Mouse (Mus musculus) liver, embryonic 14.5 days (tissue): ENCODE measurements at regions not wholly inside any gene's neighbourhood (a gene's known extent, or its start where the extent isn't known, plus 50 kb on each side); places are given as distances from the start of the nearest gene placed in this dataset.

Experiments used
- ATAC-seq: fragments of 200-750 bp; cut with Nextera tagmentation; 2 replicates; pipeline ENCODE4 v1.8.0; 2017; ENCODE audit warnings: moderate number of reproducible peaks, mild to moderate bottlenecking, moderate library complexity; ENCODE audit not compliant: insufficient read depth
- DNase-seq, 3 experiments: peaks; one replicate each; pipeline ENCODE4 v3.0.0-alpha.2; 2012 to 2013; ENCODE audit warnings: low read depth in 3 of 3, low spot score in 3 of 3
- H3K27ac ChIP-seq: fragments of 300-500 bp; sonication (generic); 2 replicates; pipeline ENCODE4 v1.5.1; 2014; ENCODE audit warnings: moderate library complexity, mild to moderate bottlenecking, control low read depth, inconsistent platforms
- H3K27me3 ChIP-seq: fragments of 300-500 bp; sonication (generic); 2 replicates; pipeline ENCODE4 v1.6.1; 2014; ENCODE audit warnings: mild to moderate bottlenecking, low read length, moderate library complexity; ENCODE audit not compliant: control insufficient read depth, insufficient read depth
- H3K36me3 ChIP-seq: fragments of 300-500 bp; sonication (generic); replicated peaks from 2 replicates; pipeline ENCODE4 v1.6.1; 2014; ENCODE audit warnings: low read depth; ENCODE audit not compliant: control insufficient read depth, insufficient read depth
- H3K4me1 ChIP-seq, 2 experiments: fragments of 200-500 bp in 1 of 2; fragments of 300-500 bp in 1 of 2; sonication (generic) in 1 of 2; replicated peaks; 2 replicates each; pipeline ENCODE4 v1.6.1; 2012 to 2014; ENCODE audit warnings: antibody characterized with exemption in 1 of 2, inconsistent platforms in 1 of 2, low read length in 1 of 2; ENCODE audit not compliant: control insufficient read depth in 2 of 2, insufficient read depth in 2 of 2
- H3K4me2 ChIP-seq: fragments of 300-500 bp; sonication (generic); 2 replicates; pipeline ENCODE4 v1.6.1; 2014; ENCODE audit warnings: low read depth, mild to moderate bottlenecking, control low read depth, moderate library complexity
- H3K4me3 ChIP-seq, 2 experiments: fragments of 200-500 bp in 1 of 2; fragments of 300-500 bp in 1 of 2; sonication (generic) in 1 of 2; 2 replicates each; pipeline ENCODE4 v1.5.1; 2012 to 2014; ENCODE audit warnings: low read depth in 2 of 2, low read length in 2 of 2, mild to moderate bottlenecking in 2 of 2, control low read depth in 1 of 2, inconsistent platforms in 1 of 2, moderate library complexity in 1 of 2; ENCODE audit not compliant: insufficient read depth in 1 of 2
- H3K9ac ChIP-seq: fragments of 300-500 bp; sonication (generic); replicated peaks from 2 replicates; pipeline ENCODE4 v1.6.1; 2014; ENCODE audit warnings: mild to moderate bottlenecking, control low read depth, moderate library complexity
- H3K9me3 ChIP-seq: fragments of 300-500 bp; sonication (generic); 2 replicates; pipeline ENCODE4 v1.6.1; 2016; ENCODE audit warnings: low read length, mixed read lengths; ENCODE audit not compliant: control insufficient read depth
- CTCF ChIP-seq: IDR thresholded peaks from 2 replicates; pipeline ENCODE4 v1.5.1; 2016; ENCODE audit warnings: antibody characterized with exemption, low read depth, control low read depth
- EP300 ChIP-seq: IDR thresholded peaks from 2 replicates; pipeline ENCODE4 v1.6.1; 2016; ENCODE audit warnings: antibody characterized with exemption, low read depth
- WGBS: fragments of 180-500 bp; shearing (Covaris S2); extraction: QIAGEN DNeasy Blood & Tissue Kit; methylation state at CpG from one replicate; pipeline ENCODE4 v1.1.7; 2014; ENCODE audit not compliant: insufficient replicate concordance; 5-methylcytosine and 5-hydroxymethylcytosine counted together

- TF ChIP-seq CTCF (no peak), EP300 (no peak)
- no peak for ATAC-seq
- H3K27me3 ChIP-seq = no peaks in the 10 kb centered on the region
- H3K4me3 ChIP-seq = no peak overlapping the region
- no peaks in the 10 kb centered on the region for H3K9me3 ChIP-seq
- no peaks in the 10 kb centered on the region for H3K36me3 ChIP-seq
- 52% methylated on average over 9 of the region's 9 CpGs for WGBS
- H3K27ac ChIP-seq = no peak overlapping the region
- no peak for DNase-seq
- H3K4me1 ChIP-seq = no peaks in the 10 kb centered on the region
- no peak overlapping the region for H3K9ac ChIP-seq
- H3K4me2 ChIP-seq = no peak overlapping the region
These were observed 182.7 kb downstream of the Bmp2 start for GRCm38 (mm10) chr2:133734469-133735225.

GRCm38 (mm10) chr2:133738839-133739430 lies 187.0 kb downstream of the Bmp2 start:
- H3K4me1 ChIP-seq = no peaks in the 10 kb centered on the region
- H3K4me2 ChIP-seq = no peak overlapping the region
- ATAC-seq = no peak
- DNase-seq = no peak
- TF ChIP-seq CTCF = no peak
- no peak for TF ChIP-seq EP300
- no peak overlapping the region for H3K9ac ChIP-seq
- H3K36me3 ChIP-seq = no peaks in the 10 kb centered on the region
- no peaks in the 10 kb centered on the region for H3K9me3 ChIP-seq
- no peak overlapping the region for H3K4me3 ChIP-seq
- WGBS = 69% methylated on average over 10 of the region's 10 CpGs
- H3K27ac ChIP-seq = no peak overlapping the region
- no peaks in the 10 kb centered on the region for H3K27me3 ChIP-seq

DNA sequence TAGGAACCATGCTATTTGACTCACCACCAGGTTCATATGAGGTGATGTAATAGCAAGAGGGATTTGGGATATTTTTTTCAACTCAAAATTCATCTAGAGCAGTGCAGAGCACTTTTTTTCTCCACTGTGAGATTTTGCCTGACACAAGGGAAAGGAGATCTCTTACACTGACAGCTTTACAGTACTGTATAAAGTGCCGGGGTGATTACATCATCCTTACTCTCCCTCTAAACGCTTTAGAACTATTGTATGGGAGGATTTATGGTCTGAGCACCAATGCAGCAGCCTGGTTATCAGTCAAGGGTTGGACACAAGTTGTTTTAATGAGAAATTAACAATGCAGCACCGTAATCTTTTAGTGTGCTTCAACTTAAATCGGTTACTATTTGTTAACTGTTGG lies 196.5 kb downstream of the Bmp2 start:
- Histone ChIP-seq H3K9ac (no peak overlapping the region), H3K9me3 (no peaks in the 10 kb centered on the region), H3K4me1 (no peaks in the 10 kb centered on the region), H3K4me3 (no peak overlapping the region), H3K4me2 (no peak overlapping the region), H3K27ac (no peak overlapping the region), H3K27me3 (no peaks in the 10 kb centered on the region), H3K36me3 (no peaks in the 10 kb centered on the region)
- ATAC-seq = no peak
- no peak for TF ChIP-seq EP300
- TF ChIP-seq CTCF = no peak
- 40% methylated on average over 4 of the region's 4 CpGs for WGBS
- DNase-seq = no peak

DNA sequence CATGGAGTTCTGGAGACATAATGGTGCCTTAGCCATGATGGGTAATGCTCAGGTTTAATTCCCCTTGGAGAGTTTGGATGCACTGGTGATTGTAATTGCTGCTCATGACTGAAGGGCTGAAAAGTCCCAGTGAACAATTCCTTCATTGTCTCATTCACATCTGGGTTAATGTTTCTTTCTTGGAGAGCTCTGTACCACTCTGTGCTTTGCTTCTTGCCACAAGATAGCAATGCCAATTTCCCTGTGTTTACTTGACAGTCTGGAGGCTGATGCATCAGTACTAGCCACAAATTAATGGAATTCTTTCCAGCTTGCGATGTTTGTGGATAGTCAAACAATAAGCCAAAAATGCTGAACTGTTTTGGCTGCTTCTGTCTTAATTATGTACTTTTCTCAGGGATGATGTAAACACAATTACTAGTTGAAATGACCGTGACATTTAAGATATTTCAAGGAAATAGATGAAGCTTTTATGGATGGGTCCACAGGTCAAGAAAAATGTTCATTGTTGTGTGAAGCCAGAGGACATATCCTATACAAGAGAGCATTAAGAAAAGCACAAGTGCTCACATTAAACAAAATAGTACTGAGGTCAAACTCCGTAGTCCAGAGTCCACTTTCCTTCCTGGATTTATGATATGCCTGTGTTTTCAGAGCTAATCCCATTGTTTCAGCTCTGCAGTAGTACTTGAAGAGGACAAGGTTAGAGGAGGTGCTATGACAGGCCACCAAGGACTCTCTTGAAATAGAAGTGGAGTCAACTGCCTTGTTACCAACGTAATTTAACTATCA lies 198.1 kb downstream of the Bmp2 start:
- no peak overlapping the region for H3K4me2 ChIP-seq
- H3K9me3 ChIP-seq = no peaks in the 10 kb centered on the region
- no peak overlapping the region for H3K27ac ChIP-seq
- H3K36me3 ChIP-seq = no peaks in the 10 kb centered on the region
- no peak overlapping the region for H3K4me3 ChIP-seq
- no peak for TF ChIP-seq EP300
- no peak for TF ChIP-seq CTCF
- WGBS = 44% methylated on average over 4 of the region's 4 CpGs
- H3K9ac ChIP-seq = no peak overlapping the region
- H3K4me1 ChIP-seq = no peaks in the 10 kb centered on the region
- H3K27me3 ChIP-seq = no peaks in the 10 kb centered on the region
- ATAC-seq (no peak), DNase-seq (no peak)

- Histone ChIP-seq H3K4me3 (no peak overlapping the region), H3K9me3 (no peaks in the 10 kb centered on the region), H3K27ac (no peak overlapping the region), H3K4me2 (no peak overlapping the region), H3K27me3 (no peaks in the 10 kb centered on the region), H3K36me3 (no peaks in the 10 kb centered on the region), H3K4me1 (no peaks in the 10 kb centered on the region), H3K9ac (no peak overlapping the region)
- 47% methylated on average over 3 of the region's 3 CpGs for WGBS
- ATAC-seq (no peak), DNase-seq (no peak)
- TF ChIP-seq EP300 = no peak
- no peak for TF ChIP-seq CTCF
These were observed 202.1 kb downstream of the Bmp2 start for GRCm38 (mm10) chr2:133754088-133754487.
